Mouse (Mus musculus): ENCODE data around the gene Ppp1r12a. TPM values are rescaled to one million over a fixed set of nuclear protein-coding genes. Genes with fewer than 3 reads are reported as not detected.

Gene Ppp1r12a
- total and polyA plus RNA-seq, 2 experiments from 2014 or later: 51.6 to 92.3 TPM

- ATAC-seq: no peak
- no peak overlapping the region for H3K9ac ChIP-seq
- no peaks in the 10 kb centered on the region for H3K9me3 ChIP-seq (ENCODE audit: low read length)
- no peaks in the 10 kb centered on the region for H3K27me3 ChIP-seq (ENCODE audit: insufficient read depth, low read length)
- 91% methylated on average over 5 of the region's 5 CpGs for WGBS
- no peak for DNase-seq
- H3K36me3 ChIP-seq (ENCODE audit: insufficient read depth): no peaks in the 10 kb centered on the region
- no peaks in the 10 kb centered on the region for H3K4me1 ChIP-seq (ENCODE audit: insufficient read depth)
- no peak for TF ChIP-seq CTCF (IDR thresholded peaks at IDR 0.05; ENCODE audit: low read depth)
- H3K4me2 ChIP-seq (ENCODE audit: low read depth): no peak overlapping the region
- no peak overlapping the region for H3K27ac ChIP-seq (ENCODE audit: low read depth, low read length)
- no peak overlapping the region for H3K4me3 ChIP-seq (ENCODE audit: low read depth, low read length)
These were observed 148.2 kb downstream of the Ppp1r12a start for GRCm38 (mm10) chr10:108310195-108310594.

DNA sequence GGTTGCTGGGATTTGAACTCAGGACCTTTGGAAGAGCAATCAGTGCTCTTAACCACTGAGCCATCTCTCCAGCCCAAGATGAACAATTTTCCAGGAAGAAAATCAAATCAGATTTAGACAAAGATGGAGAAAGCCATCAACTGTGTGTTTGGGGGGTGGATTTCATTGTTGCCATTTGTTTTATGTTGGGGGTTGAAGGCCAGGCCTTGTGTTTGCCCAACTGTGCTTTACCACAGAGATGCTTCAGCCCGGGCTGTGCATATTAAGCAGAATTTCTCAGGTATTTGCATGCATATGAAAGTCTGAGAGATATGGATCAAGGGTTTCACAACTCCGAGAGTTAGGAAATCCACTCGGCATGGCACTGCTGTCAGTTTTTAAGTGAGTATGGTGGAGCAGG is 149.4 kb downstream of the Ppp1r12a start:
- DNase-seq: no peak
- 91% methylated on average over 3 of the region's 3 CpGs for WGBS
- H3K4me3 ChIP-seq (ENCODE audit: low read depth, low read length): no peak overlapping the region

GRCm38 (mm10) chr10:108313845-108314244 is 151.9 kb downstream of the Ppp1r12a start:
- Histone ChIP-seq H3K4me2 (ENCODE audit: low read depth) (no peak overlapping the region), H3K9ac (no peak overlapping the region), H3K4me1 (ENCODE audit: insufficient read depth) (no peaks in the 10 kb centered on the region), H3K27ac (ENCODE audit: low read depth, low read length) (no peak overlapping the region), H3K27me3 (ENCODE audit: insufficient read depth, low read length) (no peaks in the 10 kb centered on the region), H3K36me3 (ENCODE audit: insufficient read depth) (no peaks in the 10 kb centered on the region), H3K4me3 (ENCODE audit: low read depth, low read length) (no peak overlapping the region), H3K9me3 (ENCODE audit: low read length) (no peaks in the 10 kb centered on the region)
- ATAC-seq (no peak), DNase-seq (no peak)
- WGBS: 73% methylated on average over 6 of the region's 6 CpGs
- TF ChIP-seq CTCF (IDR thresholded peaks at IDR 0.05; ENCODE audit: low read depth): no peak

More for the DNA sequence above, 149.4 kb downstream of the Ppp1r12a start:
- H3K27me3 ChIP-seq (ENCODE audit: insufficient read depth, low read length): no peaks in the 10 kb centered on the region
- H3K9ac ChIP-seq: no peak overlapping the region
- no peak overlapping the region for H3K4me2 ChIP-seq (ENCODE audit: low read depth)
- TF ChIP-seq CTCF (IDR thresholded peaks at IDR 0.05; ENCODE audit: low read depth): no peak
- H3K36me3 ChIP-seq (ENCODE audit: insufficient read depth): no peaks in the 10 kb centered on the region
- no peaks in the 10 kb centered on the region for H3K4me1 ChIP-seq (ENCODE audit: insufficient read depth)
- ATAC-seq: no peak
- no peak overlapping the region for H3K27ac ChIP-seq (ENCODE audit: low read depth, low read length)
- no peaks in the 10 kb centered on the region for H3K9me3 ChIP-seq (ENCODE audit: low read length)

- no peak for ATAC-seq
- no peaks in the 10 kb centered on the region for H3K9me3 ChIP-seq (ENCODE audit: low read length)
- H3K4me1 ChIP-seq (ENCODE audit: insufficient read depth): no peaks in the 10 kb centered on the region
- H3K27me3 ChIP-seq (ENCODE audit: insufficient read depth, low read length): no peaks in the 10 kb centered on the region
- H3K4me2 ChIP-seq (ENCODE audit: low read depth): no peak overlapping the region
- no peaks in the 10 kb centered on the region for H3K36me3 ChIP-seq (ENCODE audit: insufficient read depth)
- TF ChIP-seq CTCF (IDR thresholded peaks at IDR 0.05; ENCODE audit: low read depth): no peak
- no peak overlapping the region for H3K9ac ChIP-seq
- DNase-seq: no peak
- no peak overlapping the region for H3K27ac ChIP-seq (ENCODE audit: low read depth, low read length)
- H3K4me3 ChIP-seq (ENCODE audit: low read depth, low read length): no peak overlapping the region
- WGBS: 90% methylated on average over 8 of the region's 8 CpGs
These were observed 152.4 kb downstream of the Ppp1r12a start for GRCm38 (mm10) chr10:108314396-108314795.

DNA sequence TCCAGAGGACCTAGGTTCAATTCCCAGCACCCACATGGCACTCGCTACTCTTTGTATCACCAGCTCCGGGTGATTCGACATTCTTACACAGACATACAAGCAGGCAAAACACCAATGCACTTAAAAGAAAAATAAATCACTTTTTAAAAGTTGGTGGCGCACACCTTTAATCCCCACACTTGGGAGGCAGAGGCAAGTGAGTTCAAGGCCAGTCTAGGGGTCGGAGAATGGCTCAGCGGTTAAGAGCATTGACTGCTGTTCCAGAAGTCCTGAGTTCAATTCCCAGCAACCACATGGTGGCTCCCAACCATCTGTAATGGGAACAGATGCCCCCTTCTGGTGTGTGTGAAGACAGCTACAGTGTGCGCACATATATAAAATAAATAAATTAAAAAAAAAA is 153.2 kb downstream of the Ppp1r12a start:
- H3K27ac ChIP-seq (ENCODE audit: low read depth, low read length): no peak overlapping the region
- no peak overlapping the region for H3K4me3 ChIP-seq (ENCODE audit: low read depth, low read length)
- no peak for TF ChIP-seq CTCF (IDR thresholded peaks at IDR 0.05; ENCODE audit: low read depth)
- no peaks in the 10 kb centered on the region for H3K9me3 ChIP-seq (ENCODE audit: low read length)
- no peaks in the 10 kb centered on the region for H3K36me3 ChIP-seq (ENCODE audit: insufficient read depth)
- DNase-seq (no peak), ATAC-seq (no peak)
- no peaks in the 10 kb centered on the region for H3K4me1 ChIP-seq (ENCODE audit: insufficient read depth)
- H3K4me2 ChIP-seq (ENCODE audit: low read depth): no peak overlapping the region
- 96% methylated on average over 7 of the region's 7 CpGs for WGBS
- H3K27me3 ChIP-seq (ENCODE audit: insufficient read depth, low read length): no peaks in the 10 kb centered on the region
- no peak overlapping the region for H3K9ac ChIP-seq

GRCm38 (mm10) chr10:108328356-108328755 is 166.4 kb downstream of the Ppp1r12a start:
- DNase-seq (no peak), ATAC-seq (no peak)
- H3K9me3 ChIP-seq (ENCODE audit: low read length): no peaks in the 10 kb centered on the region
- no peak overlapping the region for H3K27ac ChIP-seq (ENCODE audit: low read depth, low read length)
- H3K36me3 ChIP-seq (ENCODE audit: insufficient read depth): no peaks in the 10 kb centered on the region
- H3K9ac ChIP-seq: no peak overlapping the region
- no peaks in the 10 kb centered on the region for H3K4me1 ChIP-seq (ENCODE audit: insufficient read depth)
- H3K4me3 ChIP-seq (ENCODE audit: low read depth, low read length): no peak overlapping the region
- TF ChIP-seq CTCF (IDR thresholded peaks at IDR 0.05; ENCODE audit: low read depth): no peak
- no peak overlapping the region for H3K4me2 ChIP-seq (ENCODE audit: low read depth)
- H3K27me3 ChIP-seq (ENCODE audit: insufficient read depth, low read length): peaks cover 7% of the 10 kb centered on the region
- WGBS: 91% methylated on average over 7 of the region's 7 CpGs

GRCm38 (mm10) chr10:108328983-108329382 is 167.0 kb downstream of the Ppp1r12a start:
- no peak for TF ChIP-seq CTCF (IDR thresholded peaks at IDR 0.05; ENCODE audit: low read depth)
- Histone ChIP-seq H3K4me1 (ENCODE audit: insufficient read depth) (no peaks in the 10 kb centered on the region), H3K27me3 (ENCODE audit: insufficient read depth, low read length) (peaks cover 7% of the 10 kb centered on the region), H3K4me2 (ENCODE audit: low read depth) (no peak overlapping the region), H3K9ac (no peak overlapping the region), H3K27ac (ENCODE audit: low read depth, low read length) (no peak overlapping the region), H3K4me3 (ENCODE audit: low read depth, low read length) (no peak overlapping the region), H3K36me3 (ENCODE audit: insufficient read depth) (no peaks in the 10 kb centered on the region), H3K9me3 (ENCODE audit: low read length) (no peaks in the 10 kb centered on the region)
- DNase-seq (no peak), ATAC-seq (no peak)
- WGBS: 90% methylated on average over 12 of the region's 12 CpGs

DNA sequence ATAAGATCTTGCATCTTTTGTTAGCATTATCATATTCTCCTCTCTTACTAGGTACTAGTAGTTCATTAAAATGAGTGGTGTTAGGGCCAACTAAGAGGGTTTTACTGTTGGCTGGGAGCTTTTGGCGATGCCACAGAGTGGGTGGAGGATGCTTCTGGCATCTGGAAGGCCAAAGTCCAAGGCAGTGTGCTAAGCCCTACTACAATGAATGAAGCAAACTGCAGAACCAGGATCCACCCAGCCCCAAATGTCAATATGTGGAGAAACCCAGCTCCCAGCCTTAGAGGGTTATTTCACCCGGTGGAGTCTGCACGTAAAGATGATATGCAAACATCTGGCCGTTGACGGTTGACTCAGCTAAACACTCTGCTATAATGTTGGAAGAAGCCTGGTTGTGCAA is 167.8 kb downstream of the Ppp1r12a start:
- DNase-seq (no peak), ATAC-seq (no peak)
- 85% methylated on average over 5 of the region's 5 CpGs for WGBS
- H3K9ac ChIP-seq: no peak overlapping the region
- H3K27me3 ChIP-seq (ENCODE audit: insufficient read depth, low read length): peaks cover 7% of the 10 kb centered on the region
- no peak overlapping the region for H3K27ac ChIP-seq (ENCODE audit: low read depth, low read length)
- no peaks in the 10 kb centered on the region for H3K9me3 ChIP-seq (ENCODE audit: low read length)
- no peak overlapping the region for H3K4me2 ChIP-seq (ENCODE audit: low read depth)
- H3K36me3 ChIP-seq (ENCODE audit: insufficient read depth): no peaks in the 10 kb centered on the region
- no peaks in the 10 kb centered on the region for H3K4me1 ChIP-seq (ENCODE audit: insufficient read depth)
- H3K4me3 ChIP-seq (ENCODE audit: low read depth, low read length): no peak overlapping the region
- TF ChIP-seq CTCF (IDR thresholded peaks at IDR 0.05; ENCODE audit: low read depth): no peak
